Mouse (Mus musculus) cerebellum, postnatal 4 days (tissue): Measurements from ENCODE around the gene Vmn1r12.
"Not testable (repeated sequence)": the region's sequence is repeated elsewhere in the genome, so short reads cannot be mapped to it uniquely, and the experiment has no call there.

Experiments used
- DNase-seq, 2 experiments: peaks; one replicate each; pipeline ENCODE4 v3.0.0; 2022; ENCODE audit warnings: low spot score in 2 of 2, mixed read lengths in 1 of 2

Gene Vmn1r12

GRCm38 (mm10) chr6:57156619-57157018 lies at the start of gene Vmn1r12:
Gene Vmn1r12, plus strand, starts transcription at chr6:57156919.
- no peak for DNase-seq

GRCm38 (mm10) chr6:57109154-57109553 lies 47.6 kb upstream of the Vmn1r12 start, which contains the start of gene Vmn1r10:
Gene Vmn1r10, plus strand, starts transcription at chr6:57109454.
- no peak for DNase-seq

GRCm38 (mm10) chr6:57133155-57133554 lies 23.6 kb upstream of the Vmn1r12 start, which contains the start of gene Vmn1r11:
Gene Vmn1r11, plus strand, starts transcription at chr6:57133455.
- no peak for DNase-seq

- DNase-seq: not testable (repeated sequence)
Measured at GRCm38 (mm10) chr6:57190016-57190415, 33.3 kb downstream of the Vmn1r12 start.

GRCm38 (mm10) chr6:57202990-57203389 lies 46.3 kb downstream of the Vmn1r12 start, which contains the start of gene Vmn1r13:
Gene Vmn1r13, plus strand, starts transcription at chr6:57203290.
- not testable (repeated sequence) for DNase-seq
